Mouse (Mus musculus) spleen, adult 2 months (tissue): ENCODE results near the gene Olfr1408.

Source experiments
- CTCF ChIP-seq: fragments of 200-500 bp; IDR thresholded peaks from 2 replicates; pipeline ENCODE4 v1.5.1; 2011; ENCODE audit warnings: mild to moderate bottlenecking, inconsistent platforms; ENCODE audit not compliant: insufficient read depth, insufficient read length, insufficient replicate concordance; ENCODE audit errors: extremely low read depth
- POLR2A ChIP-seq: fragments of 200-500 bp; IDR thresholded peaks from 2 replicates; pipeline ENCODE4 v1.6.1; 2011; ENCODE audit warnings: low read depth, low read length, inconsistent platforms

GRCm38 (mm10) chr1:173137274-173137673 lies at the start of gene Olfr1408:
- TF ChIP-seq CTCF (no peak), POLR2A (no peak)
